Mouse (Mus musculus) megakaryocyte, embryonic 14.5 days (primary cell): ENCODE data around the gene Otp. TPM values are rescaled to one million over a fixed set of nuclear protein-coding genes. Genes with fewer than 3 reads are reported as not detected.

Experiments
- H3K27me3 ChIP-seq: replicated peaks from 2 replicates; pipeline ENCODE3; 2012; ENCODE audit warnings: inconsistent platforms
- H3K36me3 ChIP-seq: replicated peaks from 2 replicates; pipeline ENCODE3; 2012; ENCODE audit warnings: low read length, inconsistent platforms, mixed read lengths
- H3K4me1 ChIP-seq: 2 replicates; pipeline ENCODE4 v1.6.1; 2012; ENCODE audit warnings: inconsistent platforms
- H3K4me3 ChIP-seq: replicated peaks from 2 replicates; pipeline ENCODE3; 2012; ENCODE audit warnings: moderate library complexity, mild to moderate bottlenecking, inconsistent platforms
- H3K9me3 ChIP-seq: 2 replicates; pipeline ENCODE4 v1.6.1; 2012; ENCODE audit warnings: inconsistent platforms
- FLI1 ChIP-seq: IDR thresholded peaks from 2 replicates; pipeline ENCODE4 v1.6.1; 2012; ENCODE audit warnings: low read length, inconsistent platforms, mixed read lengths
- GATA1 ChIP-seq: IDR thresholded peaks from 3 replicates; pipeline ENCODE4 v1.6.1; 2012; ENCODE audit warnings: mixed read lengths, low read length, inconsistent platforms, borderline replicate concordance
- polyA plus RNA-seq: library from polyadenylated mRNA; stranded (reverse); fragments of >175 nt; gene quantifications from 2 replicates; pipeline ENCODE4 v1.2.3, GENCODE M21; 2012; ENCODE audit warnings: low replicate concordance; ENCODE audit not compliant: insufficient read depth

The Otp gene
- polyA plus RNA-seq, 1 experiment = not detected

DNA sequence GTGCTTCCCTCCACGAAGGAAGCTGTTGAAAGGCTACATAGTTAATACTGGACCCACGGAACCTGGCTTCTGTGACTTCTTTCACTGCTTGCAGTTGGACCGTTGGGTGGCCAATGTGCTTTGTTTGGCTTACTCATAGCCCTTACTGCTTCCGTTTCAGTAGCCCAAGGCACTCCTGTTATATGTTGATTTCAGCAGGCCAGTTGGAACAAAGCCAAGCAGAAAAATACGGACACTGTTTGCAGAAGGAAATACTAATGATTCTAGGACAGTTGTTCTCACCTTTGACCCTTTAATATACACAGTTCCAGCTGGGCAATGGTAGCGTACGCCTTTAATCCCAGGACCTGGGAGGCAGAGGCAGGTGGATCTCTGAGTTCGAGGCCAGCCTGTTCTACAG lies 16.1 kb upstream of the Otp start:
- Histone ChIP-seq H3K4me3 (no peak overlapping the region), H3K36me3 (no peaks in the 10 kb centered on the region), H3K27me3 (peaks cover 54% of the 10 kb centered on the region), H3K9me3 (0 out of 2 replicates have a peak, but pooled peaks cover under 1% of the 10 kb centered on the region), H3K4me1 (peaks cover 23% of the 10 kb centered on the region)
- TF ChIP-seq GATA1 = no peak
- TF ChIP-seq FLI1 = no peak

DNA sequence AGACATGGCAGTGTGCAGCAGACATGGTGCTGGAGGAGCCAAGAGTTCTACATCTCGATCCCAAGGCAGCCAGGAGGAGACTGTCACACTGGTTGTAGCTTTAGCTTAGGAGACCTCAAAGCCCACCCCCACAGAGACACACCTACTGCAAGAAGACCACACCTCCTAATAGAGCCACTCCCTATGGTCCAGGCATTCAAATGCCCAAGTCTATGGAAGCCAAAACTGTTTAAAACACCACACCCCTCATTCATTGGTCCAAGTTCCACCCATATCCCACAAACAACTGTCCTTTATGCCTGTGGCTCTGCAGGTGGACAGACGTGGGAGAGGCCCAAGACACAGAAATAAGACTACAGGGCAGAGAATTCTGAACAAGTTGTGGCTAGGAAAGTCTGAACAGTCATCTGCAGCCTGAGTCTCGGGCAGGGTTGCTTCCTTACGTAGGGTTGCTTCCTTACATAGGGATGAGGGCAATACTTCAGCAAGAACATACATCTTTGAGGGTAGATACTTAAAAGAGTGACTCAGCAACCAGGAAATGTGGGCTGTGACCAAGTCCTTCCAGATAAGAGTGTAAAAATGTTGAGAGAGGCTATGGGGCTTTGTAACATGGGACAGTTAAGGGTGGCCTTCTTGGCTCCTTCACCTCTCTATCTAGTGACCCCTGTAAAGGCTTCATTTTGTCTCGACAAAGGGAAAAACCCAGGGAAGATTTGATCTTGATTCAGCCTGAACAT lies 12.7 kb upstream of the Otp start:
- Histone ChIP-seq H3K4me3 (peak overlapping the region; percentile 44), H3K4me1 (peaks cover 23% of the 10 kb centered on the region), H3K27me3 (peaks cover 71% of the 10 kb centered on the region), H3K36me3 (no peaks in the 10 kb centered on the region), H3K9me3 (no peaks in the 10 kb centered on the region)
- no peak for TF ChIP-seq FLI1
- no peak for TF ChIP-seq GATA1

DNA sequence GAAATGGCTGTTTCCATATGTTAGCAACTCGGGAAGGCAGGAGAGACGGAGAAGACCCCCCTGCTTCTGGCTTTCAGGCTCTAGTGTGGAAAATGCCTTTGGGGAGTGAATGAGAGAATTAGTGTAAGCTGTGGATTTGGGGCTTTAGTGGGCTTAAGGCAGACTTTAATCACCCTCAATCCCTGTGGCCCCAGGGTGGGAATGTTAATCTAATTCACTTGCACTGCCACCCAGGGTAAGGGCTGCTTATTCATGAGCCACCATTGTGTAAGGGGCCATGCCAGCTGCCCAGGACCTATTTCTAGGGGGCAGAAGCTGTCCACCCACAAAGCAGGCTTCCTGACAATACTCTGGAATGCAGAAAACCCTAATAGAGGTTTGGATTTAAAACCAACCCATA lies 8.5 kb upstream of the Otp start:
- TF ChIP-seq FLI1 = no peak
- no peak for TF ChIP-seq GATA1
- H3K4me3 ChIP-seq = no peak overlapping the region
- H3K36me3 ChIP-seq = no peaks in the 10 kb centered on the region
- H3K27me3 ChIP-seq = peaks cover 87% of the 10 kb centered on the region
- no peaks in the 10 kb centered on the region for H3K9me3 ChIP-seq
- peaks cover 43% of the 10 kb centered on the region for H3K4me1 ChIP-seq

DNA sequence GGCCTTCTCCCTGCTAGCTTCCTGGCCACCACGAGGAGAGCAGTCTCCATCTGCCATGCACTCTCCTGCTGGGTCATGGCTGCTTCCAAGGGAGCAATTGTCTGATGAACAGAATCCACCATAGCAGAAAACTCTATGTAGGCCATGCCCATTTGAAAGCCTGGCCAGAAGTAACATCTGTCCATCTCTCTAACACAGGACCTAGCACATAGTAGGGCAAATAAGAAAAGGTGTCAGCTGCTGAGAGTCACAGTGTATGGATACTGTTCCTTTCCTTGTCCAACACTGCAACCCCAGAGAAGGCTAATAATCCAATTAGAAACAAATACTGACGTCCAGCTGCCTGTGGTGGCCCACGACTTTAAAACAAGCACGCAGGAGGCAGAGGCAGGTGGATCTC lies 7.6 kb upstream of the Otp start:
- Histone ChIP-seq H3K4me3 (no peak overlapping the region), H3K36me3 (no peaks in the 10 kb centered on the region), H3K9me3 (no peaks in the 10 kb centered on the region), H3K27me3 (peaks cover 94% of the 10 kb centered on the region), H3K4me1 (peaks cover 34% of the 10 kb centered on the region)
- TF ChIP-seq GATA1 = no peak
- no peak for TF ChIP-seq FLI1

DNA sequence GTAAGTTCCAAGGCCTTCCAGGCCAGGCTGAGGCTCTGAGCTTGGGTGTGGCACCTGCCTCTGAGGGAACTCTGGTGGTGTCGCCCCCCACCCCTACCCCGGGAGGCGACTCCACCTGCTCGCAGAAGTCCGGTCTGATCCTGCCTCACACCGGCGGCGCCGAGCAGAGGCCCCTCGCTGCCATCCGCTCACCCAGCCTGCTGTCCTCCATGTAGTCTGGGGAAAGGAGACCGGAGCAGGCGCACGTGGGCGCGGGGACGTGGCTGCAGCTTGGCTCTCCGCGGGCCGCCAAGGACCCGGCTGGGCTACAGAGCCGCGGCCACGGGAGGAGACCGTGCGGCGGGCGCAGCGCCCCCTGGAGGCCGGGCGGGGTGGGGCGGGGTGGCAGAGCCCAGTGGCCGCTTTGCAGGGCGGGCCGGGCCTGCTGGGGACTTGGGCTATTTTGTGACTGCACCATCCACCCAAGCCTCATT lies 6.9 kb upstream of the Otp start:
- no peak for TF ChIP-seq GATA1
- TF ChIP-seq FLI1 = no peak
- Histone ChIP-seq H3K36me3 (no peaks in the 10 kb centered on the region), H3K4me3 (peak overlapping the region; percentile 90), H3K9me3 (no peaks in the 10 kb centered on the region), H3K27me3 (peaks cover 96% of the 10 kb centered on the region), H3K4me1 (peaks cover 28% of the 10 kb centered on the region)

DNA sequence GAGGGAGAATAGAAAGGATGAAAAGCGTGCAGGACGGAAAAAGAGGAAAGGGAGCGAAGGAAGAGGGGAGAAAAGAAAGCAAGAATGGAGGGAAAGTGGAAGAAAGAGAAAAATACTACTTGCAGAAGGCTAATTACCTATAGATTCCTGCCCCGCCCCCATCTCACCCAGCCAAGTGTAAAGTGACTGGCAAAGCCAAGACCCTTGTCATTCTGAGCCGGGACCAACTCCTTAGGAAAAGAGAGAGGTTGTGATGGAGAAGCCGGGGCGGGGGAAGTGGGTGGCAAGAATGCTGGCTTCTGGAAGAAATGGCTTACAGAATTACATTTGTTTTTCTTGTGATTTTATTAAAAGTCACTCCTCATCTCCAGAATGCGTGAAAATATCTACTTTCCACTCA lies 5.9 kb upstream of the Otp start:
- H3K27me3 ChIP-seq = peaks cover 98% of the 10 kb centered on the region
- H3K36me3 ChIP-seq = no peaks in the 10 kb centered on the region
- TF ChIP-seq GATA1 = no peak
- TF ChIP-seq FLI1 = no peak
- H3K4me1 ChIP-seq = peaks cover 29% of the 10 kb centered on the region
- no peaks in the 10 kb centered on the region for H3K9me3 ChIP-seq
- H3K4me3 ChIP-seq = peak overlapping the region; percentile 79

DNA sequence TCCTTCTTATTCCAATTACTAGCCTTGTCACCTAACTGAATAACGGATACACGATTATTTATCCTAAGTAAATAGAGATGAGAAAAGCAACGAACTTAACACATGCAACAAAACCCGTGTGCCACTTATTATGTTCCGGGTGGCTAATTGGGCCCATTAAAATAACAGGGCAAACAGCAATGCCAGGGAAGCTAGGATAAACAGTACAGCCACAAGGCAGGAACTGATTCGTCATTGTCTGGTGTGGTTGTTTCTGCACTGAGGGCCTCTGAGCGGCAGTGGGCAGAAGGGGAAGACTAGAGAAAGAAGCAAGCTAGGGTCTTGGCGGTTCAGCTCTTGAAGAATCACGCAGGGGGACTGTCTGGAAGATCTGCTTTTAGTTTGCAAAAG lies 5.3 kb upstream of the Otp start:
- Histone ChIP-seq H3K27me3 (peaks cover 98% of the 10 kb centered on the region), H3K9me3 (no peaks in the 10 kb centered on the region), H3K4me3 (no peak overlapping the region), H3K36me3 (no peaks in the 10 kb centered on the region), H3K4me1 (peaks cover 31% of the 10 kb centered on the region)
- TF ChIP-seq FLI1 (no peak), GATA1 (no peak)

DNA sequence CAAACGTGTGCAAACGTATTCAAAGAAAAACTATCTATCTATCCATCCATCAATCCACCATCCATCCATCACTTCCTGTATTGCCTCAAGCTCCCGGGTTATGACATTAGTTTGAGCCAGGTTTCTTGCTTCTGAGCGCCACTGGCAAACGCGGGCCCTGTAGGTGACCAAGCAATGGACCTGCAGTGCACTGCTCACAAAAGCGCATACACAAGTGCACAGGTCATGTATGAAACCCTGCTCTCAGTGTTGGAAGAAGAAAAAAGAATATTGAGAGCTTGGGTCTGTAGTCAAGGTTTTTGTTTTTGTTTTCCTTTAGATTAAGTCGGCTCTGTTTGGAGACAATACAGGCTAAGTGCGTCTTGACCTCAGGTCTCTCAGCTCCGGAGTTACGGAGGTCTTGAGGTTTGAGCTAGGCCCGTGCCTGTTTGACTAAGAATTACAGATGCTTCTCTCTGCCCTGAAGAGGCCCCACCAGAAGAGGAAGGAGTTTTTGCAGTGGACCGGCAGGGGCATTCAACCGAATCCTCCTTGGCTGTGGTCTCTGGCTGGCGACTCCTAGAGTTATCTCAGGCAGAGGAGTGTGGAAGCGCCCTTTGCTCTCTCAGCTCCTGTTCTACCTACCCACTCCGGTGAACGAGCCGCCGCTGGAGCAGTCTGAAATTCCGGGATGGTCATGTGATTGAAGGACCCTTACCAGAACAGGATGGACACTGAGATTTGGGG lies 4.8 kb upstream of the Otp start:
- Histone ChIP-seq H3K4me3 (no peak overlapping the region), H3K36me3 (no peaks in the 10 kb centered on the region), H3K9me3 (no peaks in the 10 kb centered on the region), H3K27me3 (peaks cover 99% of the 10 kb centered on the region), H3K4me1 (peaks cover 34% of the 10 kb centered on the region)
- no peak for TF ChIP-seq GATA1

DNA sequence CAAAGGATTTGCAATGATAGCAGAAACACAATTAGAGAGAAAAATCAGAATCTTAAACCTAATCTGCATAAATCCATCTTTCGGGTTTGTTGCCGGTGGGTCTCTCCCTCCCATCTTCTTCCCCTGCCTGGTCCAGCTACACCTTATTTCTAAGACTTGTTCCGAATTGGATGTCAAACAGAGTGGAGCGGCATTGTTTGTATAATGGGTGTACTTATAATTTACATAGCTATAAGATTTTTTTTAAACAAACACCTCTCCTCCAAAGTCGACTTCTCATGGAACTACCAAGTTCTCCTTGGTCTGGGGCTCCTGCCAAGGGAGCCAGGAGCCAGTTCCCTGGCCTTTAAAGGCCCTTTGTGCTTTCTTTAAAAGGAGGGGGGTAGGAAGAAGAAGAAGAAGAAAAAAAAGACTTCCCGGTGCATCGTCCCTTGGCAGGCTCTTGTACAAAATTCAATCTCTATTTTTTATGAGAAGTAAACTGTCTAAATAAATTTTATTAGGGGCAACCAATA lies 3.5 kb upstream of the Otp start:
- Histone ChIP-seq H3K4me1 (peaks cover 34% of the 10 kb centered on the region), H3K36me3 (no peaks in the 10 kb centered on the region), H3K27me3 (peaks cover 98% of the 10 kb centered on the region), H3K4me3 (no peak overlapping the region), H3K9me3 (peaks cover 1% of the 10 kb centered on the region; the same call in 1 of the 2 replicates)
- TF ChIP-seq GATA1 (no peak), FLI1 (no peak)

DNA sequence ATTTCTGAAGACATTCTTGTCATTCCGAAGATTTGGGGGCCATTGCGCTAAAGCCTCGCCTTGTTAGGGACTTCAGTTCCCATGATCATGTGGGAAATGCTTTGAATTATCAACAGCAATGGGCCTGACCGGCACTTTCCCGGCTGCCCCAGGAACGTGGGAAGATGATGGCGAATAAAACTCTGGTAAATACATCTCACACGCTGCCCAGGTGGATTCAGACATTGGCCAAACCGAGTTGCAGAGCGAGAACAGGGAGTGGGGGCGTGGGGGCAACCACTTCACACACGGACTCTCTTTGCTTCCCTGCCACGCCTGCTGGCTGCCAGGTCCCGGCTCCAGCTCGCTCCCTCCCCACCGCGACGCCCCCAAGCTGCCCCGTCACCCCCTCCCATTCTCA lies 3.0 kb upstream of the Otp start:
- Histone ChIP-seq H3K4me1 (peaks cover 36% of the 10 kb centered on the region), H3K36me3 (no peaks in the 10 kb centered on the region), H3K27me3 (peaks cover 98% of the 10 kb centered on the region), H3K9me3 (peaks cover 7% of the 10 kb centered on the region; the same call in 1 of the 2 replicates), H3K4me3 (no peak overlapping the region)
- TF ChIP-seq FLI1 (no peak), GATA1 (no peak)
